In the genomic region with DNA sequence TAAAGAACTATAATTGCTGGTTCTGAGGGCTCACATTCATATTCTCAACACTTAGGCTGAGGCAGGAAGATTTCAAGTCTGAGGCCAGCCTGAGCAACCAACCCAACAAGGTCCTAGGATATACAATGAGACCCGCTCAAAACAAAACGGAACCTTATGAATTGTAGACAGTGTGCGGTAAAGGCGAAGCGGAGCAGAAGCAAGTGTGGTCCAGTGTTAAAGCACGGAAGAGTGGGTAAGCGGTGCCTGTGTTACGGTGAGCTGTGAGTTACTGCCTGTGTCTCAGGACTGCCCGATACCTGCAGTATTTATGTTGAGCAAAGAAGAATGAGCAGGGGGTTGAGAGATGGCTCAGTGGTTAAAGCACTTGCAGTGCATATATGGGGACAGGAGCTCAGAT, we compare ENCODE assay signal across 18 mouse cellular contexts.
"Had no signal": no experiment of that assay in that cellular context is flagged by ENCODE, and none has a peak within 500 bp of the region (broad histone marks: within the 10 kb centered on the region; RNA-seq: fewer than 3 reads in every experiment).

No protein-coding gene starts in this region.

- H3K4me2 ChIP-seq: liver, embryonic 15.5 days; lung, embryonic 15.5 days; midbrain, embryonic 12.5 days; midbrain, embryonic 15.5 days; neural tube, embryonic 12.5 days had no signal

- H3K9ac ChIP-seq: liver, embryonic 15.5 days; liver, postnatal 0 days; lung, embryonic 15.5 days; midbrain, embryonic 12.5 days; midbrain, embryonic 15.5 days; neural tube, embryonic 12.5 days had no signal

- ATAC-seq: midbrain, embryonic 15.5 days had no signal

- DNase-seq: lung, adult 2 months; lung, postnatal 14 days; lung, postnatal 36 days; retina, postnatal 1 day; right cerebral cortex, adult 18-20 months; right cerebral cortex, postnatal 25 days; right cerebral cortex, postnatal 4 days; spleen, adult 18-20 months; thymus, postnatal 14 days; thymus, postnatal 36 days had no signal

- H3K4me3 ChIP-seq: liver, embryonic 15.5 days; lung, embryonic 15.5 days; megakaryocyte, embryonic 14.5 days; midbrain, embryonic 12.5 days; midbrain, embryonic 15.5 days; neural tube, embryonic 12.5 days had no signal

- H3K9me3 ChIP-seq: liver, embryonic 15.5 days; lung, embryonic 15.5 days; megakaryocyte, embryonic 14.5 days; midbrain, embryonic 12.5 days; midbrain, embryonic 15.5 days; neural tube, embryonic 12.5 days had no signal

- H3K27ac ChIP-seq: liver, embryonic 15.5 days; lung, embryonic 15.5 days; macrophage; midbrain, embryonic 12.5 days; midbrain, embryonic 15.5 days; neural tube, embryonic 12.5 days had no signal

- H3K27me3 ChIP-seq: liver, embryonic 15.5 days; lung, embryonic 15.5 days; megakaryocyte, embryonic 14.5 days; midbrain, embryonic 12.5 days; midbrain, embryonic 15.5 days; neural tube, embryonic 12.5 days had no signal

- H3K36me3 ChIP-seq: liver, embryonic 15.5 days; lung, embryonic 15.5 days; midbrain, embryonic 12.5 days; midbrain, embryonic 15.5 days; neural tube, embryonic 12.5 days had no signal

- H3K4me1 ChIP-seq: neural tube, embryonic 12.5 days had no signal
